Mouse (Mus musculus) c-Kit-positive CD71-positive TER-119-negative erythroid progenitor cells, embryonic 14.5 days (primary cell): ENCODE results near the gene Hsd17b12.

ENCODE experiments used
- DNase-seq: peaks from one replicate; pipeline ENCODE4 v3.0.0-alpha.2; 2013; ENCODE audit warnings: low read depth

Gene Hsd17b12

GRCm38 (mm10) chr2:94157592-94158519 lies at the start of gene Hsd17b12:
TSS of gene Hsd17b12 (minus strand) at chr2:94157964.
- peak; percentile 100 for DNase-seq

GRCm38 (mm10) chr2:94184906-94185305 lies 27.1 kb upstream of the Hsd17b12 start:
- no peak for DNase-seq

GRCm38 (mm10) chr2:94184142-94184541 lies 26.4 kb upstream of the Hsd17b12 start:
- DNase-seq = no peak

GRCm38 (mm10) chr2:94179030-94179407 lies 21.3 kb upstream of the Hsd17b12 start:
- no peak for DNase-seq

- peak; percentile 82 for DNase-seq
Observed at GRCm38 (mm10) chr2:94178321-94179029, 20.7 kb upstream of the Hsd17b12 start.

GRCm38 (mm10) chr2:94177294-94177693 lies 19.5 kb upstream of the Hsd17b12 start:
- DNase-seq = no peak

- DNase-seq = no peak
Observed at GRCm38 (mm10) chr2:94176381-94176780, 18.6 kb upstream of the Hsd17b12 start.

GRCm38 (mm10) chr2:94173549-94173948 lies 15.8 kb upstream of the Hsd17b12 start:
- no peak for DNase-seq

GRCm38 (mm10) chr2:94163207-94163606 lies 5.4 kb upstream of the Hsd17b12 start:
- no peak for DNase-seq

GRCm38 (mm10) chr2:94162141-94162540 lies 4.4 kb upstream of the Hsd17b12 start:
- no peak for DNase-seq

GRCm38 (mm10) chr2:94158520-94158884 lies 738 bp upstream of the Hsd17b12 start:
- no peak for DNase-seq

- no peak for DNase-seq
Observed at GRCm38 (mm10) chr2:94157051-94157450, 713 bp downstream of the Hsd17b12 start.

GRCm38 (mm10) chr2:94145146-94145542 lies 12.6 kb downstream of the Hsd17b12 start:
- DNase-seq = no peak

- DNase-seq = no peak
Observed at GRCm38 (mm10) chr2:94144520-94145145, 13.1 kb downstream of the Hsd17b12 start.

GRCm38 (mm10) chr2:94141293-94141692 lies 16.5 kb downstream of the Hsd17b12 start:
- DNase-seq = no peak

- DNase-seq = no peak
Observed at GRCm38 (mm10) chr2:94138469-94139390, 19.0 kb downstream of the Hsd17b12 start.

- no peak for DNase-seq
Observed at GRCm38 (mm10) chr2:94136837-94137236, 20.9 kb downstream of the Hsd17b12 start.

GRCm38 (mm10) chr2:94128496-94128895 lies 29.3 kb downstream of the Hsd17b12 start:
- DNase-seq = no peak

- DNase-seq = no peak
Observed at GRCm38 (mm10) chr2:94122182-94123041, 35.4 kb downstream of the Hsd17b12 start.

GRCm38 (mm10) chr2:94103758-94104157 lies 54.0 kb downstream of the Hsd17b12 start:
- no peak for DNase-seq

- DNase-seq = no peak
Observed at GRCm38 (mm10) chr2:94089901-94090300, 67.9 kb downstream of the Hsd17b12 start.
